10 mouse cellular contexts compared by ENCODE assay signal in the genomic region with DNA sequence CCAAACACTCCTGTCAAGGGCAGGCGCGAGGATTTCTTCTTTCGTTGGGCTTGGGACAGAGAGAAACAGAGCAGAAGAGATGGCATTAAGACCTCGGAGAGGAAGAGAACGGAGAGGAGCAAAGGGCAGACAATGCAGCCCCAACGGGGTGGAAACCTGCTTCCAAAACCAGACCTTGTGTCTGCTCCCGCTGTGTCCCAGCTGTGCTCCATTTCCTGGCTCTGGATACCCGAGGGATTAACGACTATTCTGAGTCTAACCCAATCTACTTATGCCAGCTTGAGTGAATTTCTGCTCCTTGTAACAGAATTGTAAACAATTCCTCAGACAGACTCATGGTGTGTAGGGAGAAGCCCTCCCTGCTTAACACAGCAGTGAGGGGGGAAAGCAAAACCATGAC. TPM values are rescaled to one million over a fixed set of nuclear protein-coding genes. Genes with fewer than 3 reads are reported as not detected.
DNase-seq lines count a peak whose midpoint lies in the region; ATAC-seq and TF ChIP-seq lines count a peak whose summit lies in the region.
"Had no signal": no experiment of that assay in that cellular context is flagged by ENCODE, and none has a peak within 500 bp of the region (broad histone marks: within the 10 kb centered on the region; RNA-seq: fewer than 3 reads in every experiment).

No protein-coding gene starts in this region.

- H3K36me3 ChIP-seq in stomach, embryonic 14.5 days (ENCODE audit: control insufficient read depth, insufficient read depth, low read length) = no peaks in the 10 kb centered on the region
- no peaks in the 10 kb centered on the region for H3K36me3 ChIP-seq in stomach, postnatal 0 days (ENCODE audit: control insufficient read depth, insufficient read depth, low read length)
- no peaks in the 10 kb centered on the region for H3K36me3 ChIP-seq in hindbrain, postnatal 0 days (ENCODE audit: insufficient read depth, low read length)

- no peak overlapping the region for H3K4me3 ChIP-seq in stomach, embryonic 14.5 days (ENCODE audit: low read depth, low read length)
- H3K4me3 ChIP-seq in stomach, postnatal 0 days (ENCODE audit: low read depth, low read length) = no peak overlapping the region
- H3K4me3 ChIP-seq in hindbrain, postnatal 0 days (ENCODE audit: low read length) = no peak overlapping the region
- H3K4me3 ChIP-seq: myocyte had no signal

- TF ChIP-seq EP300 in stomach, postnatal 0 days (optimal IDR thresholded peaks at IDR 0.05) = no peak

- intact Hi-C loops in heart, postnatal 36 days (cut with DNase I) = no loop called here

- H3K27ac ChIP-seq in stomach, embryonic 14.5 days (ENCODE audit: low read length) = peak overlapping the region; percentile 58; the same call in 1 of the 2 replicates
- no peak overlapping the region for H3K27ac ChIP-seq in stomach, postnatal 0 days (replicated peaks)
- H3K27ac ChIP-seq in hindbrain, postnatal 0 days = no peak overlapping the region

- H3K9ac ChIP-seq in stomach, embryonic 14.5 days (replicated peaks; ENCODE audit: low read depth, low read length) = no peak overlapping the region
- H3K9ac ChIP-seq in stomach, postnatal 0 days (ENCODE audit: low read length) = no peak overlapping the region
- H3K9ac ChIP-seq in hindbrain, postnatal 0 days (replicated peaks; ENCODE audit: low read length) = no peak overlapping the region

- TF ChIP-seq CTCF in stomach, postnatal 0 days (IDR thresholded peaks at IDR 0.05; ENCODE audit: low read depth) = no peak
- no peak for TF ChIP-seq CTCF in hindbrain, postnatal 0 days (IDR thresholded peaks at IDR 0.05; ENCODE audit: low read depth)

- H3K9me3 ChIP-seq in stomach, embryonic 14.5 days (ENCODE audit: control insufficient read depth, low read depth, low read length) = no peaks in the 10 kb centered on the region
- H3K9me3 ChIP-seq in stomach, postnatal 0 days (ENCODE audit: control insufficient read depth, low read length) = no peaks in the 10 kb centered on the region
- no peaks in the 10 kb centered on the region for H3K9me3 ChIP-seq in hindbrain, postnatal 0 days (ENCODE audit: low read length)

- no peaks in the 10 kb centered on the region for H3K27me3 ChIP-seq in stomach, embryonic 14.5 days (ENCODE audit: control insufficient read depth, insufficient read depth, low read length)
- H3K27me3 ChIP-seq in stomach, postnatal 0 days (ENCODE audit: control insufficient read depth, insufficient read depth, low read length) = no peaks in the 10 kb centered on the region
- H3K27me3 ChIP-seq in hindbrain, postnatal 0 days (ENCODE audit: insufficient read depth, low read length) = no peaks in the 10 kb centered on the region
- H3K27me3 ChIP-seq: CH12.LX had no signal

- DNase-seq in heart, adult 11 months = peak; percentile 93
- DNase-seq in heart, postnatal 36 days = no peak
- no peak for DNase-seq in stomach, postnatal 0 days (ENCODE audit: low spot score)
- DNase-seq in hindbrain, postnatal 0 days (ENCODE audit: low spot score) = peak; percentile 54
- no peak for DNase-seq in ovary, postnatal 10 days (ENCODE audit: low spot score)
- no peak for DNase-seq in urinary bladder, postnatal 10 days (ENCODE audit: low spot score)

- H3K4me2 ChIP-seq in stomach, embryonic 14.5 days (replicated peaks; ENCODE audit: low read depth, low read length) = no peak overlapping the region
- no peak overlapping the region for H3K4me2 ChIP-seq in stomach, postnatal 0 days (replicated peaks; ENCODE audit: low read depth)
- H3K4me2 ChIP-seq in hindbrain, postnatal 0 days (ENCODE audit: low read depth, low read length) = no peak overlapping the region

- H3K4me1 ChIP-seq in stomach, embryonic 14.5 days (ENCODE audit: control insufficient read depth, insufficient read depth, low read length) = peaks cover 33% of the 10 kb centered on the region; the same call in 1 of the 2 replicates
- no peaks in the 10 kb centered on the region for H3K4me1 ChIP-seq in stomach, postnatal 0 days (replicated peaks; ENCODE audit: control insufficient read depth, insufficient read depth)
- peaks cover 40% of the 10 kb centered on the region for H3K4me1 ChIP-seq in hindbrain, postnatal 0 days (ENCODE audit: insufficient read depth, low read length)

- ATAC-seq in stomach, embryonic 14.5 days (ENCODE audit: insufficient number of reproducible peaks, insufficient read depth, low FRiP score, low read depth) = no peak
- ATAC-seq in stomach, postnatal 0 days (ENCODE audit: low FRiP score, low TSS enrichment) = no peak
- ATAC-seq in hindbrain, postnatal 0 days = no peak
- no peak for ATAC-seq in CD4-positive, CD25-positive, alpha-beta regulatory T cell, adult 4 months

- WGBS in stomach, embryonic 14.5 days = 22% methylated on average over 9 of the region's 9 CpGs
- 35% methylated on average over 9 of the region's 9 CpGs for WGBS in stomach, postnatal 0 days
- WGBS in hindbrain, postnatal 0 days = 22% methylated on average over 9 of the region's 9 CpGs

RNA-seq across cellular contexts. Expression of gene Glod4, which starts 51.3 kb away (rescaled TPM):
- total RNA-seq in heart, postnatal 36 days (2021) = 10 to 100 TPM; 39.4 to 40.1 TPM
- polyA plus RNA-seq in stomach, embryonic 14.5 days (2014; fragmentation: Nextera tagmentation; extraction: Ambion mirVana) = 135 and 155 TPM in 2 replicates
- polyA plus RNA-seq in stomach, postnatal 0 days (2015; fragmentation: Nextera tagmentation; extraction: Ambion mirVana) = 92.9 and 99.9 TPM in 2 replicates
- total RNA-seq in hindbrain, postnatal 0 days (2014; rRNA removed) = 34.2 and 39.8 TPM in 2 replicates
- 116 and 118 TPM in 2 replicates for polyA plus RNA-seq in hindbrain, postnatal 0 days (2015; fragmentation: Nextera tagmentation; extraction: Ambion mirVana)
- 10 to 100 TPM; 78.6 to 89.4 TPM for polyA plus RNA-seq in CD4-positive, CD25-positive, alpha-beta regulatory T cell, adult 4 months (2017; shearing (Covaris generic))

RNA-seq across cellular contexts. Expression of gene Mrm3, which starts 51.3 kb away (rescaled TPM):
- 10 to 100 TPM; 20.5 to 27.9 TPM for total RNA-seq in heart, postnatal 36 days (2021)
- polyA plus RNA-seq in stomach, embryonic 14.5 days (2014; fragmentation: Nextera tagmentation; extraction: Ambion mirVana) = 24.4 and 26.3 TPM in 2 replicates
- polyA plus RNA-seq in stomach, postnatal 0 days (2015; fragmentation: Nextera tagmentation; extraction: Ambion mirVana) = 13.4 and 14.7 TPM in 2 replicates
- total RNA-seq in hindbrain, postnatal 0 days (2014; rRNA removed) = 11.9 and 19.2 TPM in 2 replicates
- 22.5 and 22.8 TPM in 2 replicates for polyA plus RNA-seq in hindbrain, postnatal 0 days (2015; fragmentation: Nextera tagmentation; extraction: Ambion mirVana)
- 10 to 100 TPM; 13.2 to 19.9 TPM for polyA plus RNA-seq in CD4-positive, CD25-positive, alpha-beta regulatory T cell, adult 4 months (2017; shearing (Covaris generic))

Comparison
In these comparisons a context has a peak if more than half of its experiments do, and no peak if none do; other contexts are left out.
1. DNase-seq: peak in heart, adult 11 months (single experiment) and hindbrain, postnatal 0 days (single experiment); none in heart, postnatal 36 days (0 of 2), stomach, postnatal 0 days (single experiment), ovary, postnatal 10 days (single experiment) and urinary bladder, postnatal 10 days (single experiment).